Mouse (Mus musculus): ENCODE measurements around the gene Syne4. TPM values are rescaled to one million over a fixed set of nuclear protein-coding genes. Genes with fewer than 3 reads are reported as not detected.
A peak's percentile ranks its signal among the peaks of the same experiment; 100 is the strongest.

The Syne4 gene
- polyA plus RNA-seq, 1 experiment from 2014 or later = 9.0 TPM

DNA sequence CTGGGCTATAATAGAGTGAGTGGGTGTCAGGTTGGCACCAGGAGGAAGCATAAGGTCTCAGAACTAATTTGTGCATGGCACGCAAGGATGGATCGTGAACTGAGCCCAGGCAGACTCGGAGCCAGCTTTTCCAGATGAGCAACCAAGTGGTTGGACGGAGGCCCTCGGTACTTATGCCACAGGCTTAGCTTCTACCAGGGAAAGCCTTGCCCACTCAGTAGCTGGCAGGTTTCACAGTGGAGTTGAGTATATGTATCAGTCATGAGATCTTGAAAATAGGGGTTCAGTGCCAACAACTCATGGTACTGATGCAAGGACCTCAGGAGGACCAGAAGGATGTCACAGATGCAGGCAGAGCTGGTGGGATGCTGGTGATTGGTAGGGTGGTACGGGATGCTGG lies 21.1 kb downstream of the Syne4 start:
- Histone ChIP-seq H3K27ac (replicated peaks) (no peak overlapping the region), H3K4me2 (replicated peaks) (no peak overlapping the region), H3K4me3 (no peak overlapping the region), H3K9me3 (no peaks in the 10 kb centered on the region), H3K36me3 (no peaks in the 10 kb centered on the region), H3K4me1 (peaks cover 52% of the 10 kb centered on the region), H3K9ac (replicated peaks) (no peak overlapping the region), H3K27me3 (no peaks in the 10 kb centered on the region; the same call in 1 of the 2 replicates)
- 0 out of 2 replicates have a peak, but pooled peaks have one; percentile 15 for ATAC-seq (replicated peaks)
- WGBS = 73% methylated on average over 6 of the region's 6 CpGs

DNA sequence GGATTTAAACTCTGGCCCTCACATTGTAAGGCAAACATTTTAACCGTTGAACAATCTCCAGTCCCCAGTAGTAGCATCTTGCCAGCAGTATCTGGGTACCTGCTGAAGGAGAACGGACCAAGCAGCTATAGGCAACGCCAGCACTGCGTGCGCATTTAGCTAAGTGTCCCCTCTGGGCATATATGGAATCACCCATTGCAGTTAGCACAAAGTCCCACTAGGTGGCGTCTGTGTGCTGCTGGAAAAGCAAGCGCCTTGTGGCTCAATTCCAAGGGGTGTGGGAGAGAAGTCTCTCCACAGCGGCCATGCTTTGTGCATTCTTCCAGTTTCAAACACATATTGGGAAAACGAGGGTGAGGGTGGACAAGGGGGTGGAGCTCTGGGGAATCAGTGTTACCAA lies 21.8 kb downstream of the Syne4 start:
- ATAC-seq (replicated peaks) = peak; percentile 51
- no peaks in the 10 kb centered on the region for H3K36me3 ChIP-seq
- H3K9ac ChIP-seq (replicated peaks) = no peak overlapping the region
- under 1% methylated on average over 9 of the region's 9 CpGs for WGBS
- no peaks in the 10 kb centered on the region for H3K9me3 ChIP-seq
- peak overlapping the region; percentile 20; the same call in 1 of the 2 replicates for H3K4me2 ChIP-seq (replicated peaks)
- peaks cover 56% of the 10 kb centered on the region for H3K4me1 ChIP-seq
- H3K27ac ChIP-seq (replicated peaks) = no peak overlapping the region; the same call in 1 of the 2 replicates
- H3K4me3 ChIP-seq = no peak overlapping the region
- H3K27me3 ChIP-seq = no peaks in the 10 kb centered on the region; the same call in 1 of the 2 replicates

DNA sequence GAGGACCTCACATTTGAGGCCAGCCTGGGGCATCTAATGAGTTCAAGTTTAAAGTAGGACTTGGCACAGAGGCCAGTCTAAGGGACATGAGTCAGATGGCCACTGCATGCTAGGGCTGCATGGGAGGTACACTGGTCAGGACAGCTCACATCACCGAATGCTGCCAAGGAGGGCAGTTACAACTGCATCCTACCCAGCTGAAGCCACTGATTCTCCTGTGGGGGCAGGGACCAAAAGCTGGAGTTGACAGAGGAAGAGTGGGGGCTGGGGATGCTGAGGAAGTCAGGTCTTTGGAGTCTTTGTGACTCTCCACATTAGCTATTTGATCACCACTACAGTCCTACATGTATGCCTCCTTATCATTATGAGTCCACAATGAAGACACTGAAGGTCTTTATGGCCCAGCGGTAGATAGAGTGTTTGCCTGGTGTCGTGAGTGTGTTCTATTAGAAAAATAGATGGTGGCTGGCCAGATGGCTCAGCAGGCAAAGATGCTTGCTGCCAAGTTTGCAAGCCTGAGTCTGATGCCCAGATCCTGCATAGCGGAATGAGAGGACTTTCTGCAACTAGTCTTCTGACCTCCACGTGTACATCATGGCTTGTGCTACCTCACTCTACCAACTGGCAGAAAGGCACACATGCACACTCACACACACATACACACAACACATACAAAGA lies 25.0 kb downstream of the Syne4 start:
- Histone ChIP-seq H3K4me3 (no peak overlapping the region), H3K27me3 (peaks cover 2% of the 10 kb centered on the region; the same call in 1 of the 2 replicates), H3K4me2 (replicated peaks) (no peak overlapping the region), H3K36me3 (no peaks in the 10 kb centered on the region), H3K27ac (replicated peaks) (no peak overlapping the region), H3K9ac (replicated peaks) (no peak overlapping the region), H3K9me3 (no peaks in the 10 kb centered on the region), H3K4me1 (peaks cover 26% of the 10 kb centered on the region)
- no peak for ATAC-seq (replicated peaks)
- WGBS = 61% methylated on average over 5 of the region's 5 CpGs

DNA sequence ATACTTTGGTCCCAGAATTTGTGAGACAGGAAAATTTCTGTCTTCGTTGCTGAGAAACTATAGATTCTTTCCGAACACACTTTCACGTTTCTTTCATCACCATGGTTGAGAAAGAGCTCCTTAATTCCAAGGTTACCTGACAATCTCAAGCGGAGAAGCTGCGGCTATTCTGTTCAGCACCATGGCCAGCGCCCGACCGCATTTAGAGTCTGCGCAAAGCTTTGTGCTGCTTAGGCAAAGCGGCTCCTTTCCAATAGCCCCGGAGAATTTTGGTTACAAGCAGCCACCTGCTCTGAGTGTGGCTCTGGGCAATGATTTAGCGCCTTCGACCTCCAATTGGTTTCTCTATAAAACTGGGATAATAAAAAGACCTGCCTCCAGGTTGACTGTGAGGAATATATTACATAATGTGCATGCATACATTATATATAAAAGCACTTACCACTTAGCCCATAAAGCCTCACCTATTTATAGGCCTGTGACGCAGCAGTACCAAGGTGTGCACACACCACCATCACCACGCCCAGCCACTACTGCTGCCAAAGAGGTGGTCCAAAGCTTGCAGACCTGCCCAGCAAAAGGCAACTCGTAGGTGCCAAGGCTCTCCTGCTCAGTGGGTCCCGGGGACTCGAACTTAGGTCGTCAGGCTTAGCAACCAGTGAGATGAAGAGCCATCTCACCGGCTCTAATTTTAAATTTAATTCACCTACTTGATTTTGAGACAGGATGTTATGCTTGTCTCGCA lies 32.2 kb downstream of the Syne4 start:
- no peak overlapping the region for H3K4me3 ChIP-seq
- peaks cover 27% of the 10 kb centered on the region for H3K27me3 ChIP-seq
- no peak overlapping the region for H3K9ac ChIP-seq (replicated peaks)
- H3K9me3 ChIP-seq = no peaks in the 10 kb centered on the region
- H3K4me1 ChIP-seq = peaks cover 6% of the 10 kb centered on the region
- ATAC-seq (replicated peaks) = no peak
- H3K27ac ChIP-seq (replicated peaks) = no peak overlapping the region
- H3K4me2 ChIP-seq (replicated peaks) = no peak overlapping the region
- no peaks in the 10 kb centered on the region for H3K36me3 ChIP-seq
- 28% methylated on average over 21 of the region's 21 CpGs for WGBS

DNA sequence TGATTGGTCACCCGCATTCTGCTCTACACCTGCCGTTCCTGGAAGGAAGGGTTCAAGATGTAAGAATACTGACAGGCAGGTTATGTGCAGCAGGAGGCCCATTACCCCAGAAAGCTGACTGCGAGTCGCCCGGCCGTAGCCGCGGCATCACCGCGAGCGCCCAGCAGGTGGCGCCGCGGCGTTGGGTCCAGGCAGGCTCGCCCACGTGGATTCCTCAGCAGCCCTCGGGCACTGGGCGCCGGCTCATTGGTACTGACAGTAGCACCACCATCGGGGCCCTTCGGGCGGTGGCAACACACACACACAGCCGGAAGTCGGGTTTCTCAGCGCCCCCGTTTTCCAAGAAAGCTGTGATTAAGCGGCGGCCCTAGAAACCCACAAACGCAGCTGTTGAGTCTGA lies 33.2 kb downstream of the Syne4 start:
- no peaks in the 10 kb centered on the region for H3K36me3 ChIP-seq
- H3K27me3 ChIP-seq = peaks cover 27% of the 10 kb centered on the region
- peaks cover 6% of the 10 kb centered on the region for H3K4me1 ChIP-seq
- no peak overlapping the region; the same call in 1 of the 2 replicates for H3K9ac ChIP-seq (replicated peaks)
- H3K4me3 ChIP-seq = peak overlapping the region; percentile 27
- H3K9me3 ChIP-seq = no peaks in the 10 kb centered on the region
- 2% methylated on average over 30 of the region's 30 CpGs for WGBS
- peak; percentile 72 for ATAC-seq (replicated peaks)
- no peak overlapping the region for H3K27ac ChIP-seq (replicated peaks)
- peak overlapping the region; percentile 45 for H3K4me2 ChIP-seq (replicated peaks)

DNA sequence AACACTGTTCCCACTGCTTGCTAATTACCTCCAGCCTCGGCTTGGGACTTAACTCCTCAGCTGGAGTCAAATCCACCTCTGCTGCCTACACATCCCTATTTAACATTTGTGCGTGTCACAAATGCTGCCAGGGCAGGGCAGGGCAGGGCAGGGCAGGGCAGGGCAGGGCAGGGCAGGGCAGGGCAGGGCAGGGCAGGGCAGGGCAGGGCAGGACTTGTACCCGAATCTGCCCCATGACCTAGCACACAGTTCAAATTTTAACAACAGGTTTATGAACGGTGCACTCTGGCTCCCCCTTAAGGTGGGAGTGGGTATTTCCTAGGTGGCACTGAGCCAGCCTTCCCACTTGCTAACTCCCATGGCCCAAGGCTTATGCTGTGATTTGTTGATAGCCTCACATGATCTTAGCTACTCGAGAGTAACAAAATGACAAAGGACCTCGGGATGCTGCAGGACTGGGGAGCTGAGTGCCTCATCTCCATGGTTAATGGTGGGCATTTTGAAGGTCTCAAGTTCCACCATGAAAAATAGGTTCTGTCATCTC lies 38.7 kb downstream of the Syne4 start:
- H3K36me3 ChIP-seq = peaks cover 13% of the 10 kb centered on the region
- ATAC-seq (replicated peaks) = peak; percentile 53; the same call in 1 of the 2 replicates
- no peaks in the 10 kb centered on the region for H3K9me3 ChIP-seq
- peaks cover 17% of the 10 kb centered on the region for H3K4me1 ChIP-seq
- WGBS = 15% methylated on average over 6 of the region's 6 CpGs
- H3K27ac ChIP-seq (replicated peaks) = 0 out of 2 replicates have a peak overlapping the region, but pooled peaks have one; percentile 1
- peaks cover 3% of the 10 kb centered on the region; the same call in 1 of the 2 replicates for H3K27me3 ChIP-seq
- no peak overlapping the region for H3K9ac ChIP-seq (replicated peaks)
- no peak overlapping the region for H3K4me2 ChIP-seq (replicated peaks)
- H3K4me3 ChIP-seq = no peak overlapping the region

DNA sequence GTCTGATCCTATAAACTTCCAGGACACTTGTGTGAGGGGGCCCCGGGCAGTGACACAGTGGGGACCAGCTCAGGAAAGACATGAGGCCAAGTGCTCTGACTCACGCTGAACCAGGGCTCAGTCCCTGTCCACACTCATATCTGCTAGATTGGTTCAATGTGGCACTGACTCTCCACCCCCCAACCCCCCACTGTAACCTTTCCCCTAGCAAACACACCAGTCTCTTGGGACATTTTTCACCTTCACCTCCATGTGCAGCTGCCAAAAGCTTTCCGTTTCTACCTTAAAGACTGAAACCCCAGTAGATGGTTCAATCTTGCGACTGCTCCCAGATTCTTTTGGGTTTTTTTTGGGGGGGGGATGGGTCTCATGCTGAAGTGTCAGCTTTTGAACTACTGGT lies 39.5 kb downstream of the Syne4 start:
- Histone ChIP-seq H3K4me1 (peaks cover 23% of the 10 kb centered on the region), H3K36me3 (peaks cover 13% of the 10 kb centered on the region), H3K9ac (replicated peaks) (no peak overlapping the region), H3K4me3 (no peak overlapping the region), H3K4me2 (replicated peaks) (no peak overlapping the region), H3K9me3 (no peaks in the 10 kb centered on the region), H3K27ac (replicated peaks) (no peak overlapping the region), H3K27me3 (no peaks in the 10 kb centered on the region)
- WGBS = 83% methylated on average over 4 of the region's 4 CpGs
- ATAC-seq (replicated peaks) = no peak

DNA sequence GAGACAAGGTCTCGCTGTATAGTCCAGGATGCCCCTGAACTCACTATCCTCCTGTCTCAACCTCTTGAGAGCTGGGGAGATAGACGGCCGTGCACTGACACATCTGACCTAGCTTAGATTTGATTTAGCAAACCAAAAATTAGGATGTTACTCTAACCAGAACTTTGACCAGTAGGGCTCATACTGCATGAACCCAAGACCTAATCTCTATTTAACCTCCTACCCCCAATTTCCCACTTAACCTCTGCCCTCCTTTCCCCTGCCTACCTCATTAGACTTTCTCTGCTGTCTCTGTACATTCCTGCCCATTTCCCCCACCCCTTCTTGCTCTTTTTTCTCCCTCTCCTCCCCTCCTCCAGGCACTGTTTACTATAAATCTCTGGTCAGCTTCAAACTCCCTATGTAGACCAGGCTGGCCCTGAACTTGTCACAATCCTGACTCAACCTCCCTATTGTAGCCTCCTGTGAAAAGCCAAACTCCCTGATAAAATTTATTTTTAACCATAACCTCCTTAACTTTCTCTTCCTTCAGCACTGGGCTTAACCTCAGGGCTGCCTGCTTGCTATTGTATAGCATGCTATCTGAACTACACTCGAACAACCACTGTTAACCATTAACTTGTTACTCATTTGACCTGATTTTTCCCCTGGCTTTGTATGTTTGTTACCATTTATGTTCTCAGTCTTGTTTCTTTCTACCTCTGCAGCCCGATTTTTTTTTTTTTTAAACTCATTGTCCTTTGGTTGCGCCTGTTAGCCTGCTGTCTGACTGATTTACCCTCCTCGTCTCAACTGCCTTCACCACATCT lies 44.0 kb downstream of the Syne4 start:
- Histone ChIP-seq H3K9me3 (no peaks in the 10 kb centered on the region), H3K4me3 (no peak overlapping the region), H3K36me3 (peaks cover 23% of the 10 kb centered on the region), H3K9ac (replicated peaks) (no peak overlapping the region; the same call in 1 of the 2 replicates), H3K27ac (replicated peaks) (no peak overlapping the region), H3K4me2 (replicated peaks) (no peak overlapping the region), H3K27me3 (no peaks in the 10 kb centered on the region), H3K4me1 (peaks cover 60% of the 10 kb centered on the region)
- no peak for ATAC-seq (replicated peaks)
- WGBS = 81% methylated on average over 7 of the region's 7 CpGs

DNA sequence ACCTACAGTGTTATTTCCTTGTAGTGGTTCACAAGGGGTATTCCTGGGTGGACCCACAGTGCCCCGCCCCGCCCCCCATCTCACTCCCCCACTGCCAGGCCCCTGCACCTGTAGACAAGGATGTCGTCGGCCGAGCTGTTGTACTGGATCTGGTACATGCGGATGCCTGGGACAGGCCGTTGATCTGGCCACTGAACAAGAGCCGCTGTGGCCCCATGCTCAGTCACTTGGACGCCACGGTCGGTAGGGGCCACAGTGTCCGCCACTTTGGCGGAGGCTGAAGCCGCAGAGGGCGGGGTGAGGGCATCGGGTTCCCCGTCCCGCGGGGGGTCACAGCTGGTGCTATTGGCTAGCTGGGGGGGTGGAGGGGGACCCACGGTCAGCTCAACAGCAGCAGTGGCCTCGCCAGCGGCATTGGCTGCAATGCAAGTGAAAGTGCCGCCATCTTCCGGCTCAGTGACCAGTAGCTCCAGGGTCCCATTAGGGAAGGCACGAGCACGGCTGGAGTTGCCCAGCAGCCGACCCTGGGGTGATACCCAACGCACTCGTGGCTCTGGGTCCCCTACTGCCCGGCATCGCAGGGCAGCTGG lies 44.8 kb downstream of the Syne4 start:
- no peaks in the 10 kb centered on the region for H3K27me3 ChIP-seq
- peaks cover 23% of the 10 kb centered on the region for H3K36me3 ChIP-seq
- 90% methylated on average over 31 of the region's 31 CpGs for WGBS
- H3K27ac ChIP-seq (replicated peaks) = no peak overlapping the region
- no peak overlapping the region for H3K4me2 ChIP-seq (replicated peaks)
- H3K4me1 ChIP-seq = peaks cover 60% of the 10 kb centered on the region
- no peak for ATAC-seq (replicated peaks)
- H3K9me3 ChIP-seq = no peaks in the 10 kb centered on the region
- no peak overlapping the region for H3K4me3 ChIP-seq
- no peak overlapping the region for H3K9ac ChIP-seq (replicated peaks)

DNA sequence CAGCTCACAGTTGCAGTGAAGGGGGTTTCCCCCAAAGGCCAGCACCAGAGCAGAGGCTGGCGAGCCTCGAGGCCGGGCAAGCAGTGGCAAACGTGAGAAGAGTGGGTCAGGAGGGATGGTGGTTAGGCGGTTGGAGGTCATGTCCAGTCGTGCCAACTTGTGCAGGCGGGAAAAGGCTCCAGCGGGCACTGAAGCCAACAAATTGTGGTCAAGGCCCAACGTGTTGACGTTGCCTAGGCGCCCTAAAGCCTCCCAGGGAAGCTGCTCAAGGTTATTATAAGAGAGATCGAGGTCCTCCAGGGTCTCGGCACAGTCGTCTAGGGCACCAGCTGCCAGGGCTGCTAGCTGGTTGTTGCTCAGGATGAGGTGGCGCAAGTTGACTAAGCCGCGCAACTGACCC lies 45.4 kb downstream of the Syne4 start:
- H3K4me2 ChIP-seq (replicated peaks) = no peak overlapping the region; the same call in 1 of the 2 replicates
- 90% methylated on average over 17 of the region's 17 CpGs for WGBS
- peaks cover 60% of the 10 kb centered on the region for H3K4me1 ChIP-seq
- no peak overlapping the region for H3K4me3 ChIP-seq
- H3K9me3 ChIP-seq = no peaks in the 10 kb centered on the region
- H3K27me3 ChIP-seq = 0 out of 2 replicates have a peak, but pooled peaks cover 3% of the 10 kb centered on the region
- H3K9ac ChIP-seq (replicated peaks) = no peak overlapping the region
- ATAC-seq (replicated peaks) = no peak
- no peak overlapping the region for H3K27ac ChIP-seq (replicated peaks)
- peaks cover 23% of the 10 kb centered on the region for H3K36me3 ChIP-seq

DNA sequence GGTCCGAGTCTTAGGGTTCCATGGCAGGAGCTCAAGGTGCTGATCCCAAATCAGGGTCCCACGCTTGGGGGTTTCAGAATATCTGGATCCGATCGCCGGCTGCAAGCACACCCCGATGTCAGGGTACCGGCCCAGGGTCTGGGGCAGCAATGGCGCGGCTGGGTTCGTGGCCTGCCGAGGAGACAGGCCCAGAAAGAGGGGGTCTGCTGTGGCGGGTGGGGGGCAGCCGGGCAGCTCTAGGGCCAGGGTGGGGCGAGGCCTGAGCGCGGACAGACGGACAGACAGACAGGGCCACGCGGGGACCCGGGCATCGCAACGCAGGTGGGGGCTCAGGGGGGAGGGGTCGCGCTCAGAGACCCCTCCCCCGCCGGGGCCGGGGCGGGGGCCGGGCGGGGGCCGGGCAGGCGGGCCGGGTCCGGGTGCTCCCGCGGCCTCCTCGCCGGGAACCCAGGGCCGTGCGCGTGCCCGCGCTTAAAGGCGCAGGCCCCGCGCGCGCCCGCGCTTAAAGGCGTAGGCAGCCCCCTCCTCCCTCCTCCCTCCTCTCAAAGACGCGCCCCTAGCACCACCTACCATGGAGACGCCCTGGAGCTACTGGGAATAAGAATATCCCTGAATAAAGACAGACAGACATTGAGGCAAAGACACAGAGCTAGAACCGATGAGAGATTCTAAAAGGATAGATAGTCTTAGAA lies 48.2 kb downstream of the Syne4 start, which contains the start of gene Lrfn3:
TSS of gene Lrfn3 (minus strand) at position 121 of the 692 bp plus-strand sequence.
- ATAC-seq (replicated peaks) = peak; percentile 76
- H3K27ac ChIP-seq (replicated peaks) = peak within 1 kb of the TSS; percentile 62
- peaks cover 51% of the 10 kb centered on the region for H3K4me1 ChIP-seq
- H3K4me2 ChIP-seq (replicated peaks) = peak within 1 kb of the TSS; percentile 90
- H3K36me3 ChIP-seq = peaks cover 14% of the 10 kb centered on the region
- no peaks in the 10 kb centered on the region for H3K9me3 ChIP-seq
- WGBS = under 1% methylated on average over 39 of the region's 55 CpGs
- peak within 1 kb of the TSS; percentile 79 for H3K9ac ChIP-seq (replicated peaks)
- H3K27me3 ChIP-seq = 0 out of 2 replicates have a peak, but pooled peaks cover 3% of the 10 kb centered on the region
- H3K4me3 ChIP-seq = peak within 1 kb of the TSS; percentile 63
